Mouse (Mus musculus): ENCODE results near the gene Atp4b. TPM values are rescaled to one million over a fixed set of nuclear protein-coding genes. Genes with fewer than 3 reads are reported as not detected.
"Not testable (repeated sequence)": the region's sequence is repeated elsewhere in the genome, so short reads cannot be mapped to it uniquely, and the experiment has no call there.

The Atp4b gene
- polyA plus RNA-seq, 1 experiment = 0.52 TPM

DNA sequence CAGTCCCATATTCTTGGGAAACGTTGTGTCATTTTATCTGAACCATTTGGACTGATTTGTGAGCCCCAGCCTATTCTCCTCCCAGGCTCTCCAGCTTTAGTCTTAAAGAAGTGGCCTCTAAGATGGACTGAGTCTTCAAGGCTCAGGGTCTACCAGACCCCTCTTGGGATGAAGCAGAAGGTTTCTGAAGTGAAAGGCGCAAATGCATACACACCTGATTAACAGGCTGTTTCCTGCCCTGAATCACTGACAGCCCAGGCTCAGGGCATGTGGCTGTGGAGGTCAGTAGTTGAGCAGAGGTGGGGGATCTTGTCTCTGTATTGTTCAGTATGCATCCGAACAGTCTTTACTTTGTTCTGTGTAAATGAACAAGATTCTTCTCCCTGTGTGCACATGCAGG, 58.9 kb downstream of the Atp4b start:
- 64% methylated on average over 3 of the region's 3 CpGs for WGBS
- DNase-seq (ENCODE audit: low read depth, low spot score) = no peak

DNA sequence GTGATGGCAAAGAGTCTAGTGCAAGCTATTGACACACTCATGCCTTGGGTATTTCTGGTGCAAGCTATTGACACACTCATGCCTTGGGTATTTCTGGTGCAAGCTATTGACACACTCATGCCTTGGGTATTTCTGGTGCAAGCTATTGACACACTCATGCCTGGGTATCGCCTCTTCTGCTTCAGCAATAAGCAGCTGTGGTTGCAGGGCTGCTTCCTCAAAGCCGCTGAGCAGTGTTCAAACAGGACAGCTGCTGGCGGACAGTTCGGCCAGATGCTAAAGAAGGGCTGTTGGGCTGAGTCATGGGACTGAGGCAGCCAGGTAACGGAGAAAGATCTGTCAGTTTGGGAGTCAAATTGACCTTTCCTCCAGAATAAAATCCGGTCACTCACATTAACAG, 59.4 kb downstream of the Atp4b start:
- WGBS = 40% methylated on average over 6 of the region's 6 CpGs
- DNase-seq (ENCODE audit: low read depth, low spot score) = not testable (repeated sequence)

Other genes starting within 250 kb of the Atp4b start
- 411 and 537 TPM in 2 replicates for gene Lamp1, start 237.7 kb downstream of the Atp4b start, polyA plus RNA-seq (2012; rRNA removed)
- gene Grtp1, start 196.2 kb downstream of the Atp4b start, polyA plus RNA-seq (2012; rRNA removed) = 67.3 and 69.4 TPM in 2 replicates
- gene Adprhl1, start 142.7 kb downstream of the Atp4b start, polyA plus RNA-seq (2012; rRNA removed) = not detected in 2 replicates
- 14.9 and 15.9 TPM in 2 replicates for gene Dcun1d2, start 108.7 kb downstream of the Atp4b start, polyA plus RNA-seq (2012; rRNA removed)
- gene Tmco3, start 108.6 kb downstream of the Atp4b start, polyA plus RNA-seq (2012; rRNA removed) = 39.8 and 60.8 TPM in 2 replicates
- gene Tfdp1, start 58.1 kb downstream of the Atp4b start, polyA plus RNA-seq (2012; rRNA removed) = 58.4 and 70.1 TPM in 2 replicates
- gene Grk1, start 8.3 kb upstream of the Atp4b start, polyA plus RNA-seq (2012; rRNA removed) = not detected in 2 replicates
- gene Tmem255b, start 38.4 kb upstream of the Atp4b start, polyA plus RNA-seq (2012; rRNA removed) = 4.1 and 4.9 TPM in 2 replicates
- 57.5 and 77.3 TPM in 2 replicates for gene Gas6, start 97.7 kb upstream of the Atp4b start, polyA plus RNA-seq (2012; rRNA removed)
- gene 1700029H14Rik, start 165.6 kb upstream of the Atp4b start, polyA plus RNA-seq (2012; rRNA removed) = 0.07 TPM in 1 of 2 replicates, not detected in the other